Mouse (Mus musculus): Measurements from ENCODE around the gene Rsf1. TPM values are rescaled to one million over a fixed set of nuclear protein-coding genes. Genes with fewer than 3 reads are reported as not detected.

The Rsf1 gene
- polyA plus RNA-seq, 1 experiment from 2014 or later = 20.7 TPM

DNA sequence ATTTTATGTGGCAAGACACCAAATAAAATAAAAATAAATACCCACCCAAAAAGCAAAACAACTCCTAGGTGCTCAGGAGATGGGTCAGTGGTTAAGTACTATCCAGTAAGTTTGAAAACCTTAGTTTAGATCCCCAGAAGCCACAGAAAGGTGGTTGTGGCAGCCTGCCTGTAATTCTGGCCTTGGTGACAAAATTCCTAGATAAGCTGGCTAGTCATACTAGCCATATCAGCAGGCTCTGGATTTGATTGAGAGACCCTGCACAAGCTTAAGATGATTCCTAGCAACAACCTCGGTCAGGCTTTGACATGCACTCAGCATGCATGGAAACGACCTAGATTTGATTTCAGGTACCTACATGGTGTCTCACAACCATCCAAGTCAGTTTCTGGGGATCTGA is 49.7 kb downstream of the Rsf1 start:
- 59% methylated on average over 2 of the region's 2 CpGs for WGBS
- no peaks in the 10 kb centered on the region for H3K4me1 ChIP-seq
- H3K27me3 ChIP-seq = no peaks in the 10 kb centered on the region
- no peak overlapping the region for H3K9ac ChIP-seq
- no peak for ATAC-seq (ENCODE audit: insufficient number of reproducible peaks, low FRiP score, low TSS enrichment, low read depth)
- H3K27ac ChIP-seq (replicated peaks) = no peak overlapping the region
- no peak overlapping the region for H3K4me3 ChIP-seq (replicated peaks)
- no peaks in the 10 kb centered on the region for H3K9me3 ChIP-seq (replicated peaks)
- H3K4me2 ChIP-seq (replicated peaks) = no peak overlapping the region
- H3K36me3 ChIP-seq = no peaks in the 10 kb centered on the region

- no peaks in the 10 kb centered on the region for H3K4me1 ChIP-seq
- H3K27me3 ChIP-seq = no peaks in the 10 kb centered on the region
- no peaks in the 10 kb centered on the region for H3K9me3 ChIP-seq (replicated peaks)
- 71% methylated on average over 2 of the region's 2 CpGs for WGBS
- H3K4me2 ChIP-seq (replicated peaks) = no peak overlapping the region
- H3K9ac ChIP-seq = no peak overlapping the region
- H3K4me3 ChIP-seq (replicated peaks) = no peak overlapping the region
- 0 out of 2 replicates have a peak, but pooled peaks cover 4% of the 10 kb centered on the region for H3K36me3 ChIP-seq
- H3K27ac ChIP-seq (replicated peaks) = no peak overlapping the region
- ATAC-seq (ENCODE audit: insufficient number of reproducible peaks, low FRiP score, low TSS enrichment, low read depth) = no peak
Observed at GRCm38 (mm10) chr7:97631290-97631689, 51.6 kb downstream of the Rsf1 start.

DNA sequence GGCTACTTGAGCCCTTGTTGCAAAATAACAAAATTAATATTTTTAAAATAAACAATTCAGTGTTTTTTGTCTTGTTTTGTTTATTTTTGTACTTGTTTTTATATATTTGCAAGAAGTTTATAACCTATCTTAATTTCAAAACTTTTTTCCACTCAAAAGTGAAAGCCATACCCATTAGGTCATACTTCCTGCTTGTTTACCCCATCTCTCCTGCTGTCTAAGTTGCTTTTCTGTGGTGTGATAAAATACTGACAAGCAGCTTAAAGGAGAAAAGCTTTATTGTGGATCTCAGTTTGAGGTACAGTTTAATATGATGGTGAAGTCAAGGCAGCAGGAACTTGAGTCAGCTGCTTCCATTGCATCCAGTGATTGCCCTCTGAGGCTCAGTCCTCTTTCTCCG is 53.2 kb downstream of the Rsf1 start:
- 78% methylated on average over 1 of the region's 1 CpGs for WGBS
- H3K4me1 ChIP-seq = no peaks in the 10 kb centered on the region
- no peak for ATAC-seq (ENCODE audit: insufficient number of reproducible peaks, low FRiP score, low TSS enrichment, low read depth)
- H3K9me3 ChIP-seq (replicated peaks) = no peaks in the 10 kb centered on the region
- no peaks in the 10 kb centered on the region for H3K27me3 ChIP-seq
- H3K9ac ChIP-seq = no peak overlapping the region
- H3K27ac ChIP-seq (replicated peaks) = no peak overlapping the region
- H3K4me2 ChIP-seq (replicated peaks) = no peak overlapping the region
- no peak overlapping the region for H3K4me3 ChIP-seq (replicated peaks)
- H3K36me3 ChIP-seq = 0 out of 2 replicates have a peak, but pooled peaks cover 11% of the 10 kb centered on the region

- ATAC-seq (ENCODE audit: insufficient number of reproducible peaks, low FRiP score, low TSS enrichment, low read depth) = no peak
- Histone ChIP-seq H3K9me3 (replicated peaks) (no peaks in the 10 kb centered on the region), H3K9ac (no peak overlapping the region), H3K4me1 (no peaks in the 10 kb centered on the region), H3K27me3 (no peaks in the 10 kb centered on the region), H3K36me3 (peaks cover 1% of the 10 kb centered on the region; the same call in 1 of the 2 replicates), H3K4me2 (replicated peaks) (no peak overlapping the region), H3K27ac (replicated peaks) (no peak overlapping the region), H3K4me3 (replicated peaks) (no peak overlapping the region)
- WGBS = 83% methylated on average over 3 of the region's 3 CpGs
Observed at GRCm38 (mm10) chr7:97645060-97645459, 65.4 kb downstream of the Rsf1 start.

DNA sequence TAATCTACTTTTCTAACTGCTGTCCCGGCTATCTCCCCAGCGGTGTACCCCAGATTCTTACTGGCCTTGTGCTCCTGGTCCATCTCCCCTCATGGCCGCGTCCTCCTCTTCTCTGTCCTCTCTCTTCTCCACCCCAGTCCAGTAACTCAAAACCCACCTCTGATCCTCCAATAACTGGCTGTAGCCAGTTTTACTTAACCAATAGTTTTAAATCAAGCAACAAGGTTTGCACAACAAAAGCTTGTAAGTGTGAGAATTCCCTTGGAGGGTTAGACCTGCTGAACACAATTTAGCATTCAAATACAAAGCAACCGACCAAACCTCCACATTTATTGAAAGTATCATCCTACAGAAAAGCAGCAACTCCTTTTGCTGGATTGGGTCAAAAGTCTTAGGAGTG is 68.0 kb downstream of the Rsf1 start:
- Histone ChIP-seq H3K4me1 (no peaks in the 10 kb centered on the region), H3K9ac (no peak overlapping the region), H3K36me3 (peaks cover 12% of the 10 kb centered on the region), H3K4me2 (replicated peaks) (no peak overlapping the region), H3K27me3 (no peaks in the 10 kb centered on the region), H3K9me3 (replicated peaks) (no peaks in the 10 kb centered on the region), H3K27ac (replicated peaks) (no peak overlapping the region), H3K4me3 (replicated peaks) (no peak overlapping the region)
- no peak for ATAC-seq (ENCODE audit: insufficient number of reproducible peaks, low FRiP score, low TSS enrichment, low read depth)
- 91% methylated on average over 5 of the region's 5 CpGs for WGBS

- Histone ChIP-seq H3K4me1 (no peaks in the 10 kb centered on the region), H3K4me2 (replicated peaks) (no peak overlapping the region), H3K4me3 (replicated peaks) (no peak overlapping the region), H3K36me3 (peaks cover 35% of the 10 kb centered on the region), H3K27ac (replicated peaks) (no peak overlapping the region), H3K27me3 (no peaks in the 10 kb centered on the region), H3K9ac (no peak overlapping the region), H3K9me3 (replicated peaks) (no peaks in the 10 kb centered on the region)
- ATAC-seq (ENCODE audit: insufficient number of reproducible peaks, low FRiP score, low TSS enrichment, low read depth) = no peak
- 83% methylated on average over 4 of the region's 4 CpGs for WGBS
Observed at GRCm38 (mm10) chr7:97650729-97651128, 71.0 kb downstream of the Rsf1 start.

- no peak overlapping the region for H3K4me3 ChIP-seq (replicated peaks)
- no peak overlapping the region for H3K27ac ChIP-seq (replicated peaks)
- H3K27me3 ChIP-seq = no peaks in the 10 kb centered on the region
- no peak overlapping the region for H3K4me2 ChIP-seq (replicated peaks)
- no peak overlapping the region for H3K9ac ChIP-seq
- no peak for ATAC-seq (ENCODE audit: insufficient number of reproducible peaks, low FRiP score, low TSS enrichment, low read depth)
- WGBS = 85% methylated on average over 6 of the region's 6 CpGs
- peaks cover 42% of the 10 kb centered on the region for H3K36me3 ChIP-seq
- no peaks in the 10 kb centered on the region for H3K9me3 ChIP-seq (replicated peaks)
- no peaks in the 10 kb centered on the region for H3K4me1 ChIP-seq
Observed at GRCm38 (mm10) chr7:97656144-97656543, 76.5 kb downstream of the Rsf1 start.

- ATAC-seq (ENCODE audit: insufficient number of reproducible peaks, low FRiP score, low TSS enrichment, low read depth) = no peak
- Histone ChIP-seq H3K27me3 (no peaks in the 10 kb centered on the region), H3K27ac (replicated peaks) (no peak overlapping the region), H3K4me3 (replicated peaks) (no peak overlapping the region), H3K9ac (no peak overlapping the region), H3K4me2 (replicated peaks) (no peak overlapping the region), H3K4me1 (no peaks in the 10 kb centered on the region), H3K36me3 (peaks cover 42% of the 10 kb centered on the region), H3K9me3 (replicated peaks) (no peaks in the 10 kb centered on the region)
- 90% methylated on average over 4 of the region's 4 CpGs for WGBS
Observed at GRCm38 (mm10) chr7:97661634-97662033, 81.9 kb downstream of the Rsf1 start.

- Histone ChIP-seq H3K9me3 (replicated peaks) (no peaks in the 10 kb centered on the region), H3K4me1 (no peaks in the 10 kb centered on the region), H3K4me3 (replicated peaks) (no peak overlapping the region), H3K27ac (replicated peaks) (no peak overlapping the region), H3K4me2 (replicated peaks) (no peak overlapping the region), H3K36me3 (peaks cover 53% of the 10 kb centered on the region), H3K9ac (no peak overlapping the region), H3K27me3 (no peaks in the 10 kb centered on the region)
- no peak for ATAC-seq (ENCODE audit: insufficient number of reproducible peaks, low FRiP score, low TSS enrichment, low read depth)
- 26% methylated on average over 1 of the region's 1 CpGs for WGBS
Observed at GRCm38 (mm10) chr7:97679239-97679638, 99.5 kb downstream of the Rsf1 start.

DNA sequence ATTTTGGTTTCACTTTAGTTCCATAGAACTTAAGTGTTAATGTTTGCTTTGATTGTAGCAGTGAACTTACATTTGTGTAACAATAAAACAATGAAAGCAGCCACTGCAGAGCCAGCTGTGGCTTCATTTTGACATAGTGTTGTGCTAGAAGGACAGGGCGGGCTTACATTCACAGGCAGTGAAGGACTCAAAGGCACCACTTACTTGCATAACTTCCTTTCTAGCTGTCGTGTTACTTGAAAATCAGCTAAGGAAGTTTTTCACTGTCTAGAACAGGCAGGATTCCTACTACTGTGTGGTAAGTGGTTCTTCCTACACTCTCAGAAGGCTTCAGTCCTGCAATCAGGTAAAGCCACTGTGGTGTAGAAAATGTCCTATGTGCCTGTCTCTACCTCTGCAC is 108.1 kb downstream of the Rsf1 start:
- Histone ChIP-seq H3K4me2 (replicated peaks) (no peak overlapping the region), H3K4me3 (replicated peaks) (no peak overlapping the region), H3K9ac (no peak overlapping the region), H3K27ac (replicated peaks) (no peak overlapping the region), H3K36me3 (peaks cover 28% of the 10 kb centered on the region), H3K4me1 (no peaks in the 10 kb centered on the region), H3K27me3 (no peaks in the 10 kb centered on the region), H3K9me3 (replicated peaks) (no peaks in the 10 kb centered on the region)
- no peak for ATAC-seq (ENCODE audit: insufficient number of reproducible peaks, low FRiP score, low TSS enrichment, low read depth)
- 93% methylated on average over 2 of the region's 2 CpGs for WGBS

DNA sequence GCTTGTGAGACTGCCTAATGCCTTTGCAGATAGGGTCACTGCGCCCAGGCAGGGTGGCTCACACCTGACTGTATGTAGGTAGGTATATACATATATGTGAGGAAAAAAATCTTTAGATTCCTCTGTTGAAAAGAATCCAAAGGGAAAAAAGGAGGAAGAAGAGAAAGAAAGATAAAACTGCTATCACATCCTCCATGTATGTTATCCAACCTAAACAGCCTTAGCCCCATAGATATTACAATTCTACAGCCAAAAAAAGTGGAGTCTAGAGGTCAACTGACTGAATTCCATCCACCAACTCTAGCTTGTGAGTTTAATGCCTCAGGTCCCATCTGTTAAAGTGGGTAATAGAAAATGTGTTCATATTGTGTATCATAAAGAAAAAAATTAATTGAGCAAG is 115.8 kb downstream of the Rsf1 start:
- ATAC-seq (ENCODE audit: insufficient number of reproducible peaks, low FRiP score, low TSS enrichment, low read depth) = no peak
- Histone ChIP-seq H3K36me3 (peaks cover 7% of the 10 kb centered on the region), H3K27ac (replicated peaks) (no peak overlapping the region), H3K9ac (no peak overlapping the region), H3K4me2 (replicated peaks) (no peak overlapping the region), H3K4me1 (peaks cover 13% of the 10 kb centered on the region), H3K4me3 (replicated peaks) (no peak overlapping the region), H3K9me3 (replicated peaks) (no peaks in the 10 kb centered on the region), H3K27me3 (no peaks in the 10 kb centered on the region)
- WGBS = 97% methylated on average over 1 of the region's 1 CpGs

GRCm38 (mm10) chr7:97696133-97696505 is 116.4 kb downstream of the Rsf1 start:
- WGBS = 31% methylated on average over 19 of the region's 19 CpGs
- H3K9me3 ChIP-seq (replicated peaks) = no peaks in the 10 kb centered on the region

More at GRCm38 (mm10) chr7:97696133-97696505, 116.4 kb downstream of the Rsf1 start:
- peak overlapping the region; percentile 94 for H3K4me3 ChIP-seq (replicated peaks)
- H3K27me3 ChIP-seq = no peaks in the 10 kb centered on the region
- peak overlapping the region; percentile 67 for H3K4me2 ChIP-seq (replicated peaks)
- H3K36me3 ChIP-seq = peaks cover 7% of the 10 kb centered on the region
- peaks cover 13% of the 10 kb centered on the region for H3K4me1 ChIP-seq
- H3K27ac ChIP-seq (replicated peaks) = peak overlapping the region; percentile 84; the same call in 1 of the 2 replicates
- peak overlapping the region; percentile 76 for H3K9ac ChIP-seq
- ATAC-seq (ENCODE audit: insufficient number of reproducible peaks, low FRiP score, low TSS enrichment, low read depth) = peak; percentile 51
